Mouse (Mus musculus): Measurements from ENCODE around the gene Vsig10. TPM values are rescaled to one million over a fixed set of nuclear protein-coding genes. Genes with fewer than 3 reads are reported as not detected.
"Not testable (repeated sequence)": the region's sequence is repeated elsewhere in the genome, so short reads cannot be mapped to it uniquely, and the experiment has no call there.

Vsig10 gene
- polyA plus RNA-seq, 1 experiment from 2014 or later, result 1.7 TPM

DNA sequence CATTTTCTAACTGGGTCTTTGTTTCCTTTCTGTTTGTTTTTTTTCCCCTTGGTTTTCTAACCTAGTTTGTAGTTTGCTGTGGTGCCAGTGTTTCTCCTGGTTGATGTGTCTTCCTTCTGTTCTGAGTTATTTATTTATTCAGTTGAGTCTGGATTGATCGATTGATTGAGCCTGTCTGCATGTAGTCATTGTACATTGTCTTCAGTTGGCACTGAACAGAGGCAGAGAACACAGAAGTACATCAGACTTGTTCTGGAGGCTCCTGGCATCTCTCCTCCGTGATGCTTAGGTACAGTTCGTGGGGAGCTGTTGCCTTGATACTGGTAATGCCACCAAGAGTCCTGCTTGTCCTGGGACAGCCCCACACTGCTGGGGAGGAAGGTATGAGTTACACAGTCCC lies 45.9 kb downstream of the Vsig10 start:
- peak overlapping the region; percentile 72 for H3K27ac ChIP-seq
- no peak for DNase-seq
- no peak overlapping the region for H3K9ac ChIP-seq
- H3K9me3 ChIP-seq (replicated peaks), result no peaks in the 10 kb centered on the region
- H3K4me1 ChIP-seq (replicated peaks), result peaks cover 63% of the 10 kb centered on the region
- no peak overlapping the region for H3K4me3 ChIP-seq (replicated peaks)
- H3K27me3 ChIP-seq, result no peaks in the 10 kb centered on the region
- H3K36me3 ChIP-seq, result peaks cover 31% of the 10 kb centered on the region; the same call in 1 of the 2 replicates
- whole genome bisulfite sequencing (ENCODE audit: insufficient replicate concordance), result 69% methylated on average over 3 of the region's 3 CpGs
- H3K4me2 ChIP-seq, result no peak overlapping the region
- no peak for ATAC-seq (ENCODE audit: low read depth)

DNA sequence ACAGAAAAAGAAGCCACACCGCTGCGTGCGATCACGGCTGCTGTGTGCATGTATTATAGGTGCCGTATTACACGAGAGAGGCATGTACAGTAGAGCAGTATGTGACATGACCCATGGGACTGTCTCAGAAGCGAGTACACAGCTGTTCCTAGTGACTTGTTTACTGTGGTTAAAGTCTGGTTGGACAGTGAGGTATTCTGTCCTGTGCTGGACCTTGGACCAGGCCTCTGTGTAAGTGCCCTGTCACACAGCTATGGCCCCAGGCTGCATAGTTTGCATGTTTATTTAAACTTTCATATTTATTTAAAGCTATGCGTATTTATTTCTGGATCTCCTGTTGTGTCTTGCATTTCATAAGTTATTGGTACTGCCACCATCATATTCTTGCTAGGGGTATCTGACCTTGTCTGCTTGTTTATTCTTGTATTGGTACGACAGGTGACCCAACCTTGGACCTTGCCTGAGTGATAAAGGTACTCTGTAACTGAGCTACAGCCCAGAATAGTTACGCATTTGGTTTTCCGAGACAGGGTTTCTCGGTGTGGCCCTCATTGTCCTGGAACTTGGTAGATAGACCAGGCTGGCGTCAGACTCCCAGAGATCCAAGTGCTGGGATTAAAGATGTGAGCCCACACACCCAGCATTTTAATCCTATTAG lies 47.1 kb downstream of the Vsig10 start:
- Histone ChIP-seq H3K4me1 (replicated peaks) (peaks cover 51% of the 10 kb centered on the region), H3K9ac (no peak overlapping the region), H3K4me2 (no peak overlapping the region), H3K9me3 (replicated peaks) (no peaks in the 10 kb centered on the region), H3K36me3 (peaks cover 39% of the 10 kb centered on the region), H3K27ac (peak overlapping the region; percentile 72), H3K27me3 (no peaks in the 10 kb centered on the region), H3K4me3 (replicated peaks) (no peak overlapping the region)
- 70% methylated on average over 13 of the region's 13 CpGs for WGBS (ENCODE audit: insufficient replicate concordance)
- peak; percentile 81 for ATAC-seq (ENCODE audit: low read depth)
- no peak for DNase-seq

DNA sequence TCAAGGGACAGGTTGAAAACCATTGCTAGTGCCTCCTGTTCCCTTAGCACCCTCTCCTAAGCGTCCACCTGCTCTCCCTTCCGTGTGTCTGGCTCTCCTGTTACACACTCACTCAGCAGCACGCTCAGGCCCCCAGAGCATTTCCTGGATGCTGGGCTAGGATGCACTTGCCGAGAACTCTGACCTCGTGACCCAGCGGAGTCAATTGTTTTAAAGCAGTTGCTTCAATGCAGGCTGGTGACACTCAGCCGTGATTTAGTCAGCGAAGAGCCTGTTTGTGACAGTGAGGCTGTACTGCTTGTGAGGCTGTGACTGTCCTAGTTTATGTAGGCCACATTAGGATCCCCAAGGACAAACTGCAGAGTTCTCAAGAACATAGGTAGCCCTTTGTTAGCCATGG lies 48.3 kb downstream of the Vsig10 start:
- ATAC-seq (ENCODE audit: low read depth) (no peak), DNase-seq (no peak)
- peaks cover 51% of the 10 kb centered on the region for H3K36me3 ChIP-seq
- 59% methylated on average over 8 of the region's 8 CpGs for WGBS (ENCODE audit: insufficient replicate concordance)
- no peaks in the 10 kb centered on the region for H3K9me3 ChIP-seq (replicated peaks)
- no peak overlapping the region for H3K4me2 ChIP-seq
- H3K4me3 ChIP-seq (replicated peaks), result no peak overlapping the region
- peaks cover 39% of the 10 kb centered on the region for H3K4me1 ChIP-seq (replicated peaks)
- H3K27ac ChIP-seq, result no peak overlapping the region; the same call in 1 of the 2 replicates
- no peak overlapping the region for H3K9ac ChIP-seq
- H3K27me3 ChIP-seq, result no peaks in the 10 kb centered on the region

DNA sequence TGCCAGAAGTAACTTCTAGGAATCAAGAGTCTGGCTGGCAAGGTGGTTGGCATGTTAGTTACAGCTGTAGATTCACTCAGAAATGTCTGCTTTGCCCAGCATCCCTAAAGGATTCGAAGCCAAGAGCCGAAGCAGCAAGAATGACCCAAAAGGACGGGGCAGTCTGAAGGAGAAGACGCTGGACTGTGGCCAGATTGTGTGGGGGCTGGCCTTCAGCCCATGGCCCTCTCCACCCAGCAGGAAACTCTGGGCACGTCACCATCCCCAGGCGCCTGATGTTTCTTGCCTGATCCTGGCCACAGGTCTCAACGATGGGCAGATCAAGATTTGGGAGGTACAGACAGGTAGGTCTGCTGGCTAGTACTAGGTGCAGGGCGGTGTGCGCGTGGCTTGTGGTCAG lies 51.7 kb downstream of the Vsig10 start:
- WGBS (ENCODE audit: insufficient replicate concordance), result 77% methylated on average over 10 of the region's 10 CpGs
- peaks cover 53% of the 10 kb centered on the region for H3K36me3 ChIP-seq
- no peak overlapping the region for H3K4me3 ChIP-seq (replicated peaks)
- H3K4me2 ChIP-seq, result no peak overlapping the region
- no peak for ATAC-seq (ENCODE audit: low read depth)
- no peak overlapping the region for H3K9ac ChIP-seq
- H3K9me3 ChIP-seq (replicated peaks), result no peaks in the 10 kb centered on the region
- no peaks in the 10 kb centered on the region for H3K27me3 ChIP-seq
- peaks cover 13% of the 10 kb centered on the region; the same call in 1 of the 2 replicates for H3K4me1 ChIP-seq (replicated peaks)
- no peak overlapping the region for H3K27ac ChIP-seq
- DNase-seq, result no peak

DNA sequence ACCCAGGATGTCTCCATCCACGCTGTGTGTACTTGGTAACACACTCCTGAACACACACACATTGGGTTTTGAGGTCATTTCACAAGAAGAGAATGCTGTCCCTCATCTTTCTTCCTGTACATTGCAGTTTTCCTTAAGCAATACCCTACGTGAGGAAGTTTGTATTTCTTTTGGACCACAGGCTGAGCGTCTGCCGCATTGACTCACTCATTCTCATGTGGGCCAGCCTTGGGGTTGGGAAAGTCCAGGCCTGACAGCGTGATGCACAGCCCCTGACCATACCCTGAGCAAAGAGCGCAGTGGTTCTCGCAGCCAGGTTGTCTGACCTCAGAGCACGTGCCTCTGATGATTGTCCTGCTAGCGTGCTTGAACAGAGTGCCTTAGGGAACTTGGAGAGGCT lies 54.5 kb downstream of the Vsig10 start:
- no peak overlapping the region for H3K9ac ChIP-seq
- 80% methylated on average over 9 of the region's 9 CpGs for WGBS (ENCODE audit: insufficient replicate concordance)
- H3K9me3 ChIP-seq (replicated peaks), result no peaks in the 10 kb centered on the region
- ATAC-seq (ENCODE audit: low read depth), result no peak
- H3K4me3 ChIP-seq (replicated peaks), result no peak overlapping the region
- H3K4me2 ChIP-seq, result no peak overlapping the region
- H3K36me3 ChIP-seq, result peaks cover 64% of the 10 kb centered on the region
- no peaks in the 10 kb centered on the region for H3K4me1 ChIP-seq (replicated peaks)
- no peak for DNase-seq
- no peak overlapping the region for H3K27ac ChIP-seq
- no peaks in the 10 kb centered on the region for H3K27me3 ChIP-seq

DNA sequence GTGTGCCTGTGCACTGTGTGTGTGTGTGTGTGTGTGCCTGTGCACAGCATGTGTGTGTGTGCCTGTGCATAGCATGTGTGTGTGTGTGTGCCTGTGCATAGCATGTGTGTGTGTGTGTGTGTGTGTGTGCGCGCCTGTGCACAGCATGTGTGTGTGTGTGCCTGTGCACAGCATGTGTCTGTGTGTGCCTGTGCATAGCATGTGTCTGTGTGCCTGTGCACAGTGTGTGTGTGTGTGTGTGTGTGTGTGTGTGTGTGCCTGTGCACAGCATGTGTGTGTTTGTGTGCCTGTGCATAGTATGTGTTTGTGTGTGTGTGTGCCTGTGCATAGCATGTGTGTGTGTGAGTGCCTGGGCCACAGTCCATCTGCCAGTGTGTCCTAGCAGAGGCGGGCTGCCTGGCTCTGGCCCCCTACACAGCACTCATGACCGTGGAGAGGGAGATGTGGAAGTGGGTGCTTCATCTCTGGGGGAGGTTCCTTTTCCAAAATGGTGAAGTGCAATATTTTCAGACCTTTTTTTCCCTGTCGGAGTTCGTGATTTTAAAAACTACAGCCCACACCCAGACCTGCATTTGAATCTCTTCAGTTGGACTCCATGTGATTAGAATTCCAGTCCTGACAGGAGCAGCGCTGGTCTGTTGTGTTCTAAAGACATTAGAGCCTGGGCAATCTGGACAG lies 55.6 kb downstream of the Vsig10 start:
- WGBS (ENCODE audit: insufficient replicate concordance), result 75% methylated on average over 7 of the region's 7 CpGs
- no peak for ATAC-seq (ENCODE audit: low read depth)
- peaks cover 67% of the 10 kb centered on the region for H3K36me3 ChIP-seq
- no peaks in the 10 kb centered on the region for H3K27me3 ChIP-seq
- H3K9ac ChIP-seq, result no peak overlapping the region
- DNase-seq, result no peak
- no peak overlapping the region for H3K27ac ChIP-seq
- no peak overlapping the region for H3K4me3 ChIP-seq (replicated peaks)
- no peak overlapping the region for H3K4me2 ChIP-seq
- no peaks in the 10 kb centered on the region for H3K9me3 ChIP-seq (replicated peaks)
- H3K4me1 ChIP-seq (replicated peaks), result no peaks in the 10 kb centered on the region

DNA sequence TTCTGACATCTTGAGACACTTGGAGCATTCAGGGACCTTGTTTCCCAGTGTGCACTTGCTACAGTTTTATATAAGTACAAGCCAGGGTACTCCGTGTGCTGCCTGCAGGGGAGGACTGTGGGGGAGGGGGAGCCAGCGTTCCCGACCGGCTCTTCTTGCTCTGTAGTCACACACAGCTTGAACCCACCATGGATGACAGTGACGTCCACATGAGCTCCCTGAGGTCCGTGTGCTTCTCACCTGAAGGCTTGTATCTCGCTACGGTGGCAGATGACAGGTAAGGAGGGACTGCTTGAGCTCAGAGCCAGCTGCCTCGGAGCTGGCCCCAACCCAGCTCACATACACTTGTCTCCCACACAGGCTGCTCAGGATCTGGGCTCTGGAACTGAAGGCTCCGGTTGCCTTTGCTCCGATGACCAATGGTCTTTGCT lies 57.5 kb downstream of the Vsig10 start:
- Histone ChIP-seq H3K4me2 (no peak overlapping the region), H3K27ac (no peak overlapping the region), H3K4me1 (replicated peaks) (no peaks in the 10 kb centered on the region), H3K27me3 (no peaks in the 10 kb centered on the region), H3K36me3 (peaks cover 74% of the 10 kb centered on the region), H3K4me3 (replicated peaks) (no peak overlapping the region), H3K9ac (no peak overlapping the region), H3K9me3 (replicated peaks) (no peaks in the 10 kb centered on the region)
- ATAC-seq (ENCODE audit: low read depth), result no peak
- WGBS (ENCODE audit: insufficient replicate concordance), result 80% methylated on average over 11 of the region's 11 CpGs
- no peak for DNase-seq

DNA sequence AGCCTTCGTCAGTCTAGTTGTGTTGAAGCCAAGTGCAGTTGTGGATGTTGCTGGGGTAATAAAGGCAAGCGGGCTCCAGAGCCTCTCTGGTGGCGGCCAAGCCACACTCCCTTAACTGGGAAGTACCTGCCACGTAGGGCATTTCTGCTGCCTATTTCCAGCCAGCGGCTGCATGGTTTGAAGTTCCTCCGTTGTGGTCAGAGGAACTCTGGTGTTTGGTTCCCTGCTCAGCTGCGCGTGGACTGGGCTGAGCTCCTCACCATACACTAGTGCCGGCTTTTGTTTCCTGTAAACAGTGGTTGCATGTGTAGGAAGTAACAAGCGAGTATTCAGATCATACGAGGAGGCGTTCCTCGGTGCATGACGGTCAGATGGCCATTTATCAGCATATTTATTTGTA lies 58.8 kb downstream of the Vsig10 start:
- peaks cover 76% of the 10 kb centered on the region for H3K36me3 ChIP-seq
- H3K4me2 ChIP-seq; DNase-seq; H3K4me1 ChIP-seq (replicated peaks); H3K9ac ChIP-seq; H3K27me3 ChIP-seq; H3K9me3 ChIP-seq (replicated peaks); ATAC-seq (ENCODE audit: low read depth); H3K4me3 ChIP-seq (replicated peaks); H3K27ac ChIP-seq: not testable (repeated sequence)
- WGBS (ENCODE audit: insufficient replicate concordance), result 67% methylated on average over 14 of the region's 14 CpGs

DNA sequence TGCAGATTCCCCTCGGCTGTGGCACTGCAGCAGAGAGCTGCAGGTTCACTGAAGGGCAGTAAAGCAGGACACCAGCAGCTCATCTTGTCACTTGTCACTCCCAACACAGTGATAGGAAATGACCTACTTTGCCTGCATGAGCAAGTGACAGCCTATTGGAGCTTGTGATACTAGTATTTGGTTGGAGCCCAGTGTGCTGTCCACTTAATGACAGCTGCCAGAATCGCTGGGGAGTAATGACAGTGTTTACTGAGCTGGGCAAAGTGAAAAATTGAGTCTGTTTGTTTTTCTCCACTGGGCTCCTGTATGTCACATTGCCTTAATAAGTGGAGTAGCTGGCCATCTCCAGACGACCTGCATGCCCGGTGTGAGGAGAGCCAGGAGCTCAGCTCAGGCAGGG lies 61.3 kb downstream of the Vsig10 start:
- WGBS (ENCODE audit: insufficient replicate concordance), result 79% methylated on average over 4 of the region's 4 CpGs
- no peak for ATAC-seq (ENCODE audit: low read depth)
- Histone ChIP-seq H3K36me3 (peaks cover 86% of the 10 kb centered on the region), H3K9me3 (replicated peaks) (no peaks in the 10 kb centered on the region), H3K4me2 (no peak overlapping the region), H3K4me1 (replicated peaks) (no peaks in the 10 kb centered on the region), H3K4me3 (replicated peaks) (no peak overlapping the region), H3K27ac (no peak overlapping the region), H3K27me3 (no peaks in the 10 kb centered on the region), H3K9ac (no peak overlapping the region)
- DNase-seq, result no peak

DNA sequence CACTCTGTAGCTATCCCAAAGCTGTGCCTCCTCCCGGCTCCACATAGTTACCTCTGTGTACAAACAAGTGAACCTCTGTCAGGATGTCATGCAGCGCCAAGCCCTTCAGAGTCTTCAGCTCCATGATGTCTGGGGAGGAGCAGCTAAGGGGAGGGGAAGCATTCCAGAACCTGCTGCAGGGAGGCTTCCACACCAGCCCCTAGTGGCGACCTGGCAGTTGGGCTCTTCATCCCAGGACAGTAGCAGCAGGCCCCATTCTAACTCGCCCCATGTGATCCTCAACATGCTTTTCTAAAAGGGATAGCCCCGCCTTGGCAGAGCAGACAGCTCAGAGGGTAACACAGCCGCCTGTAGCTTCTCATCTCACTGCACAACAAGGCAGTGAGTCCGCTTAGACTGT lies 62.9 kb downstream of the Vsig10 start:
- no peak for ATAC-seq (ENCODE audit: low read depth)
- Histone ChIP-seq H3K4me3 (replicated peaks) (no peak overlapping the region), H3K4me1 (replicated peaks) (peaks cover 2% of the 10 kb centered on the region; the same call in 1 of the 2 replicates), H3K4me2 (no peak overlapping the region), H3K27me3 (no peaks in the 10 kb centered on the region), H3K9ac (no peak overlapping the region), H3K27ac (no peak overlapping the region), H3K36me3 (peaks cover 88% of the 10 kb centered on the region), H3K9me3 (replicated peaks) (no peaks in the 10 kb centered on the region)
- WGBS (ENCODE audit: insufficient replicate concordance), result 77% methylated on average over 7 of the region's 7 CpGs
- DNase-seq, result no peak

DNA sequence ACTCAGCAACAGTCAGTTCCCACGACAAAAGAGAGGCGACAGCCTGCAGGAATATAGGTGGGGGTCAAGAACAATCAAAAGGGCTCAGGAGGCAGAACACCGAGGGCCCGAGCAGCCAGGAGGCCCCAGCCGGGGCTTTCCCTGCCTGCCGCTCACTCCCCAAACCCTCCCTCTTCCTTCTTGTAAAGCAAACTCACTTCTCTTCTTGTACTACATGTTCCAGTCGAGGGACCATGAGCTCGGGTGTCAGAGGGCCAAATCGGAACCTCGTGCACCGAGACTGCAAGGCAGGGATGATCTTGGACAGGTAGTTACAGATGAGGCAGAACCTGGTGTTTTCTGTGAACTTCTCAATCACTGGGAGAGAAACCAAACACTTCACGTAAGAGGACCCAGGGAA lies 64.3 kb downstream of the Vsig10 start:
- ATAC-seq (ENCODE audit: low read depth) (no peak), DNase-seq (no peak)
- H3K27ac ChIP-seq, result no peak overlapping the region
- no peaks in the 10 kb centered on the region for H3K27me3 ChIP-seq
- WGBS (ENCODE audit: insufficient replicate concordance), result 83% methylated on average over 12 of the region's 12 CpGs
- no peaks in the 10 kb centered on the region for H3K9me3 ChIP-seq (replicated peaks)
- H3K9ac ChIP-seq, result no peak overlapping the region
- peaks cover 83% of the 10 kb centered on the region for H3K36me3 ChIP-seq
- H3K4me1 ChIP-seq (replicated peaks), result peaks cover 16% of the 10 kb centered on the region
- no peak overlapping the region for H3K4me2 ChIP-seq
- H3K4me3 ChIP-seq (replicated peaks), result no peak overlapping the region

DNA sequence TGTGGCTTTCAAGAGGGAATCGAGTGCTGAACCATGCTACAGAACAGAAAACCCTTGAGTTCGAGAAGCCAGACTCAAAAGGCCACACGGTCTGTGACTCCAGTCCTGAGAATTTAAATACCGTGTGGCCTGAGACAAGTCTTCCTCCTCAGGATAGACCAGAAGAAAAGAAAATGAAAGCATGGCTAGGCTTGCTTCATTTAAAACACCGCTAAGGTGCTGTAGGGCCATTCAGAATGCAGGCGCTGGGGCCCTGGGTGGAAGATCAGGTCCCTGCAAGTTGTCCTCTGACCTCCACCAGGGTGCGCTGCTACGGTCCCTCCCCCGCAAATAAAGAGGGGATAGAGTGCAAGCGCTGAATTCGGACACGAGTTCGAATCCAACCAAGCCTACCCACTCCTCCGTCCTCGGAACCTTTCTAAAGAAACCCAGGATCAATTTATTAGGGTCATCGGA lies 69.4 kb downstream of the Vsig10 start:
- ATAC-seq (ENCODE audit: low read depth) (peak; percentile 72), DNase-seq (peak; percentile 63)

More for the DNA sequence above, 69.4 kb downstream of the Vsig10 start:
- Histone ChIP-seq H3K36me3 (peaks cover 34% of the 10 kb centered on the region), H3K27ac (peak overlapping the region; percentile 74), H3K4me2 (peak overlapping the region; percentile 80), H3K9ac (peak overlapping the region; percentile 90), H3K4me1 (replicated peaks) (peaks cover 24% of the 10 kb centered on the region), H3K27me3 (no peaks in the 10 kb centered on the region), H3K4me3 (replicated peaks) (peak overlapping the region; percentile 76), H3K9me3 (replicated peaks) (peaks cover 11% of the 10 kb centered on the region; the same call in 1 of the 2 replicates)
- 7% methylated on average over 16 of the region's 16 CpGs for WGBS (ENCODE audit: insufficient replicate concordance)
